Mouse (Mus musculus) embryonic facial prominence, embryonic 11.5 days (tissue): ENCODE measurements around the gene Erg. TPM values are rescaled to one million over a fixed set of nuclear protein-coding genes. Genes with fewer than 3 reads are reported as not detected.

ENCODE experiments used
- ATAC-seq: fragments of 200-750 bp; cut with Nextera tagmentation; replicated peaks from 2 replicates; pipeline ENCODE4 v1.8.0; 2017; ENCODE audit warnings: low read depth; ENCODE audit not compliant: insufficient number of reproducible peaks, low FRiP score, low TSS enrichment
- DNase-seq: peaks from one replicate; pipeline ENCODE4 v3.0.0-alpha.2; 2015; ENCODE audit warnings: low spot score
- H3K27ac ChIP-seq: fragments of 300-500 bp; sonication (generic); replicated peaks from 2 replicates; pipeline ENCODE4 v1.5.1; 2014; ENCODE audit warnings: mild to moderate bottlenecking, low read depth, low read length, control low read depth
- H3K27me3 ChIP-seq: fragments of 300-500 bp; sonication (generic); 2 replicates; pipeline ENCODE4 v1.6.1; 2014; ENCODE audit warnings: mild to moderate bottlenecking, low read length, moderate library complexity, mixed read lengths; ENCODE audit not compliant: control insufficient read depth, insufficient read depth
- H3K36me3 ChIP-seq: fragments of 300-500 bp; sonication (generic); replicated peaks from 2 replicates; pipeline ENCODE4 v1.6.1; 2014; ENCODE audit warnings: low read depth, mild to moderate bottlenecking, low read length, moderate library complexity, mixed read lengths; ENCODE audit not compliant: control insufficient read depth, insufficient read depth
- H3K4me1 ChIP-seq: fragments of 300-500 bp; sonication (generic); 2 replicates; pipeline ENCODE4 v1.6.1; 2014; ENCODE audit warnings: low read length, mixed read lengths; ENCODE audit not compliant: control insufficient read depth, insufficient read depth
- H3K4me2 ChIP-seq: fragments of 300-500 bp; sonication (generic); 2 replicates; pipeline ENCODE4 v1.6.1; 2014; ENCODE audit warnings: low read depth, mild to moderate bottlenecking, control low read depth, low read length, moderate library complexity
- H3K4me3 ChIP-seq: fragments of 300-500 bp; sonication (generic); 2 replicates; pipeline ENCODE4 v1.5.1; 2014; ENCODE audit warnings: low read depth, low read length, control low read depth
- H3K9ac ChIP-seq: fragments of 300-500 bp; sonication (generic); replicated peaks from 2 replicates; pipeline ENCODE4 v1.6.1; 2014; ENCODE audit warnings: mild to moderate bottlenecking, control low read depth, low read length
- H3K9me3 ChIP-seq: fragments of 300-500 bp; sonication (generic); replicated peaks from 2 replicates; pipeline ENCODE4 v1.6.1; 2016; ENCODE audit warnings: mild to moderate bottlenecking, low read length, inconsistent platforms, mixed read lengths; ENCODE audit not compliant: control insufficient read depth
- WGBS: fragments of 180-500 bp; shearing (Covaris S2); extraction: QIAGEN DNeasy Blood & Tissue Kit; methylation state at CpG from one replicate; pipeline ENCODE4 v1.1.7; 2014; 5-methylcytosine and 5-hydroxymethylcytosine counted together
- polyA plus RNA-seq: library from polyadenylated mRNA; unstranded; fragments of >200 nt; fragmentation: Nextera tagmentation; extraction: Ambion mirVana; gene quantifications from 2 replicates; pipeline ENCODE4 v1.2.1, GENCODE M21; 2014

Erg gene
- polyA plus RNA-seq, 1 experiment from 2014 or later, result 2.5 TPM

- Histone ChIP-seq H3K4me1 (no peaks in the 10 kb centered on the region), H3K27me3 (no peaks in the 10 kb centered on the region), H3K9me3 (no peaks in the 10 kb centered on the region), H3K36me3 (no peaks in the 10 kb centered on the region), H3K9ac (no peak overlapping the region), H3K27ac (no peak overlapping the region), H3K4me2 (no peak overlapping the region), H3K4me3 (no peak overlapping the region)
- WGBS, result 76% methylated on average over 11 of the region's 11 CpGs
- no peak for ATAC-seq
- DNase-seq, result no peak
These were observed 113.6 kb downstream of the Erg start for GRCm38 (mm10) chr16:95472771-95473170.

- DNase-seq, result peak; percentile 92
- WGBS, result 25% methylated on average over 9 of the region's 9 CpGs
- no peaks in the 10 kb centered on the region for H3K27me3 ChIP-seq
- peak overlapping the region; percentile 23 for H3K27ac ChIP-seq
- H3K36me3 ChIP-seq, result no peaks in the 10 kb centered on the region
- H3K4me1 ChIP-seq, result no peaks in the 10 kb centered on the region
- H3K4me3 ChIP-seq, result no peak overlapping the region
- H3K9ac ChIP-seq, result no peak overlapping the region
- peak; percentile 73 for ATAC-seq
- H3K9me3 ChIP-seq, result no peaks in the 10 kb centered on the region
- no peak overlapping the region for H3K4me2 ChIP-seq
These were observed 116.9 kb downstream of the Erg start for GRCm38 (mm10) chr16:95469262-95470139.

- no peak for DNase-seq
- no peak overlapping the region for H3K9ac ChIP-seq
- no peak for ATAC-seq
These were observed 118.5 kb downstream of the Erg start for GRCm38 (mm10) chr16:95467893-95468292.

GRCm38 (mm10) chr16:95466548-95466947, 119.8 kb downstream of the Erg start:
- no peaks in the 10 kb centered on the region for H3K4me1 ChIP-seq
- H3K4me2 ChIP-seq, result no peak overlapping the region
- H3K4me3 ChIP-seq, result no peak overlapping the region
- H3K9ac ChIP-seq, result no peak overlapping the region
- peak; percentile 84 for DNase-seq
- no peaks in the 10 kb centered on the region for H3K9me3 ChIP-seq
- 89% methylated on average over 1 of the region's 1 CpGs for whole genome bisulfite sequencing
- no peak for ATAC-seq
- H3K36me3 ChIP-seq, result no peaks in the 10 kb centered on the region
- H3K27me3 ChIP-seq, result no peaks in the 10 kb centered on the region
- no peak overlapping the region for H3K27ac ChIP-seq

More at GRCm38 (mm10) chr16:95467893-95468292, 118.5 kb downstream of the Erg start:
- no peaks in the 10 kb centered on the region for H3K27me3 ChIP-seq
- H3K4me2 ChIP-seq, result no peak overlapping the region
- no peaks in the 10 kb centered on the region for H3K36me3 ChIP-seq
- H3K4me1 ChIP-seq, result no peaks in the 10 kb centered on the region
- H3K4me3 ChIP-seq, result no peak overlapping the region
- 86% methylated on average over 2 of the region's 2 CpGs for WGBS
- H3K9me3 ChIP-seq, result no peaks in the 10 kb centered on the region
- no peak overlapping the region for H3K27ac ChIP-seq

GRCm38 (mm10) chr16:95464609-95465008, 121.8 kb downstream of the Erg start:
- WGBS, result 80% methylated on average over 8 of the region's 8 CpGs
- H3K4me1 ChIP-seq, result no peaks in the 10 kb centered on the region
- no peak overlapping the region for H3K27ac ChIP-seq
- no peak overlapping the region for H3K4me2 ChIP-seq
- no peak overlapping the region for H3K9ac ChIP-seq
- H3K36me3 ChIP-seq, result no peaks in the 10 kb centered on the region
- no peaks in the 10 kb centered on the region for H3K27me3 ChIP-seq
- H3K4me3 ChIP-seq, result no peak overlapping the region
- no peaks in the 10 kb centered on the region for H3K9me3 ChIP-seq
- DNase-seq (no peak), ATAC-seq (no peak)

- Histone ChIP-seq H3K27ac (no peak overlapping the region), H3K36me3 (no peaks in the 10 kb centered on the region), H3K4me3 (no peak overlapping the region), H3K9ac (no peak overlapping the region), H3K27me3 (no peaks in the 10 kb centered on the region), H3K9me3 (no peaks in the 10 kb centered on the region), H3K4me2 (no peak overlapping the region), H3K4me1 (no peaks in the 10 kb centered on the region)
- no peak for DNase-seq
- WGBS, result 71% methylated on average over 6 of the region's 6 CpGs
- no peak for ATAC-seq
These were observed 122.6 kb downstream of the Erg start for GRCm38 (mm10) chr16:95463796-95464195.

- Histone ChIP-seq H3K4me2 (no peak overlapping the region), H3K9ac (no peak overlapping the region), H3K4me3 (no peak overlapping the region), H3K27me3 (no peaks in the 10 kb centered on the region), H3K27ac (no peak overlapping the region), H3K9me3 (no peaks in the 10 kb centered on the region), H3K4me1 (no peaks in the 10 kb centered on the region), H3K36me3 (no peaks in the 10 kb centered on the region)
- ATAC-seq (no peak), DNase-seq (no peak)
- WGBS, result 82% methylated on average over 7 of the region's 7 CpGs
These were observed 124.5 kb downstream of the Erg start for GRCm38 (mm10) chr16:95461941-95462340.

- Histone ChIP-seq H3K9me3 (no peaks in the 10 kb centered on the region), H3K4me1 (no peaks in the 10 kb centered on the region), H3K4me3 (no peak overlapping the region), H3K27me3 (no peaks in the 10 kb centered on the region), H3K9ac (no peak overlapping the region), H3K4me2 (no peak overlapping the region), H3K27ac (no peak overlapping the region), H3K36me3 (no peaks in the 10 kb centered on the region)
- no peak for ATAC-seq
- 67% methylated on average over 2 of the region's 2 CpGs for WGBS
- DNase-seq, result no peak
These were observed 126.1 kb downstream of the Erg start for GRCm38 (mm10) chr16:95460336-95460735.
